Mouse (Mus musculus) fat pad, adult 2 months (tissue): ENCODE data around the gene Kazald1.

Source experiments
- DNase-seq: peaks from one replicate; pipeline ENCODE4 v3.0.0-alpha.2; 2011; ENCODE audit warnings: low read depth, low spot score; ENCODE audit errors: extremely low read depth

Kazald1 gene

DNA sequence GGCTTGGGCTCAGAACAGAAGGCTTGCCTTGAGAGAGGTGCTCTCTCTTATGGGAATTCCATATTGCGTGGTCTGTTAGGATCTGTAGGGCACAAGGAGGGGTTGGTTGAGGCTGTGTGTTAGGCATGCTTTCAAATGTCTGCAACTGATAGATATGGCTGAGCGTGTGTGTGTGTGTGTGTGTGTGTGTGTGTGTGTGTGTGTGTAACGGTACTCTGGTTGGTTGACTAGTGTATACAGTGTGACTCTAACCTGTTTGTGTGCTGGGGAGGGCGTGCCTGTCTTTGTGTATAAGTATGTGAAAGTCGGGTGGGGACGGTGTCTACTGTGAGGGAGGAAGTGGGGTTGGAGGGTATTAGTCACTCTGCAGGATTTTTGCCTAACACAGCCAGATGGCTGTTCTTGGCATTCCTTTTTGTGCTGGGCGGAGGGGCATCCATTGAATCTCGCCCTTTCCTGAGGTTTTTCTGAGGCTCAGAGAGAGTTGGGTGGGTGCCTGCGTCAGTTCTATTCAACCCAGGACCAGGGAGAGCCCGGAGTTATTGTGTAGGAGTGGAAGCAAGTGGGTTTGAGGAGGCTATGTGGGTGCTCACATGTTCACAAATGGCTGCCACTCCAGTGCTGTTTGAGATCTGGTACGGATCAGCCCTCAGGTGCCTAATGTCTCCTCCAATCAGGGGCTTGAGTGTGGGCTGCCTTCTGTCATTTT lies 27.0 kb upstream of the Kazald1 start:
- no peak for DNase-seq

DNA sequence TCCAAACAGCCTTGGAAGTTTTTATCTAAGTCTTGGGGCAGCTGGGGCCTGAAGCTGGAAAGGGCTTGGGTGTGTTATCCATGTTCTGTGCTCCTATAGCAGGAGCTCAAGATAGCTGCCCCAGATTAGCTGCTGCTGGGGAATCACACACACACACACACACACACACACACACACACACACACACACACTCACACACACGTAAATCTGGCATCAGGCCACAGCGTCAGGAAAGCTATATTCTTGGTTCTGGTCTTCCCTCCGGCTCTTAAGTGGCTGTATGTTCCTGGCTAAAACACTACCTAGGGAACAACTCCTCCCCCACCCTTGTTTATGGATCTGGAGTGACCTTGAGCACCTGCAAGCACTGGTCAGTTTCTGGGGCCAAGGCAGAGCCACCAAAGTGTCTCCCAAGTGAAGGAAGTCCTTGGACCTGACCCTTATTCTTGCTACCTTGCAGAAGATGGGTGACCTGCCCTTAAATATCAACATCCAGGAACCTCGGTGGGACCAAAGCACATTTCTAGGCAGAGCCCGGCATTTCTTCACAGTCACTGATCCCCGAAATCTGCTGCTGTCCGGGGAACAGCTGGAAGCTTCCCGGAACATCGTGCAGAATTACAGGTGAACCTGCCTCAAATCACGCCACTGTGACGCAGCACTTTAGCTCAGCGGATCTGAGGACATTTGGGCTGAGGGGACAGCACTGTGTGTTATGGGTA lies 26.2 kb upstream of the Kazald1 start:
- no peak for DNase-seq

DNA sequence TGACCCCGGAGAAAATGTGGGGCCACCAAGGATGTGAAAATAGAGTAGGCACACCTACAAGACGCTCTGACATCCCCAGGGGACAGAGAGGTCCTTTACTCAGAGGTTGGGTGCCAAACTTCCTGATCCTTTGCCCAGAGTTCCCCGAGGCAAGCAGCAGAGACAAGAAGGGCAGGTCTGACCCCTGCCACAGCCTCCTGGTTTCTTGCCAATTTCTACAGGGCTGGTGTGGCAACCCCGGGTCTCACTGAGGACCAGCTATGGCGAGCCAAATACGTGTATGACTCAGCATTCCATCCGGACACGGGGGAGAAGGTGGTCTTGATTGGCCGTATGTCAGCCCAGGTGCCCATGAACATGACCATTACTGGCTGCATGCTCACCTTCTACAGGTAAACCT lies 25.5 kb upstream of the Kazald1 start:
- DNase-seq: no peak

DNA sequence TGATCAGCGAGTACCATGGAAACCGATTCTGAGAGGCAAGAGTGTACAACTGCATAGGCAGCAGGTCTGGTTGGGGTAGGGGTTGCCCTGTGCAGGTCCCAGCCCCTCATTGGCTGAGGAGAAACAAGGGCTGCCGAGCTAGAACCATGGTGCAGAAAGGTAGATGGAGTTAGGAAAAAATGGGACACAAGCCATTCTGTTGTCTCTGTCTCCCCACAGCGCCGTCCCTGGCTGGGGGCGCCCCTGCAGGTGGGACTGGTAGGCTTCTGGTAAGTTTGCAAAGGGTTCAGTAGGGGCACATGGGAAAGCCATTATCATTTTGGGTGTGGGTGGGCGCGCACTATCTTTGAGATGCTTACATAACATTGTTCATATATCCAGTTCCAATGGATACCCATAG lies 21.6 kb upstream of the Kazald1 start:
- no peak for DNase-seq

DNA sequence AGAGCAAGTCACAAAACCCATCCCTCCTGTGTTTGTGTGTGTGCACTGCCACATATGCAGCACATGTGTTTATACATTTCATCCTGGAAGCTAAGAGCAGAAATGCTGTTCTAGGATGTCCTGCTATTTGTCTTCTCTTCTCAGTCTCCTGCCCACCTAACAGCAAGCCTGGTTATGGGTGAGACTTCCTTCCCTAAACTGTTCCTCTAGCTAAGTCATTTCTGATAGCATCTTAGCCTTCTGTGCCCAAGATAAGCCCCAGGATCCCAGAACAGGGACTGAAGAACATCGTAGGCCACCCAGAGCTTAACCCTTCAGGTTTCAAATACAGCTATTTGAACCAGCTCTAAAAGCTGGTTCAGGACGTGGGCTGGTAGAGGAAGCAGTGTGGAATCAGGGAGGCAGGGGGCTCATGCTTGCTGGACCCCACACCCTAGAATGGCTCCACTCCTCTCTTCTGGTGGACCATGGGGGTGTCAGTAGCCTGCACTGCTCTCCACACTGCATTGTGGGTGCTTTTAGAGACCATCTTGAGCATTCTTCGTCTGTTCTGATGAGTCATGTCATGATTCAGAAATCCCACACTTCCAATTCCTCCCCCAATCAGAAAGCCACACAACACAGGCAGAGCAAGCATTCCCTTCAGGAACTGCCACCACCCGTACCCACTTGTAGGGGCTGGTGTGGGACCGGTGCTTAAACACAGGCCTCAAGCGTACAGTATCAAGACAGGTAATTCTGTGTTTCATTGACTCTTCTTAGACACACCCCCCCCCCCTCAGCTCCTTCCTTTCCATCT lies 19.9 kb upstream of the Kazald1 start:
- no peak for DNase-seq

DNA sequence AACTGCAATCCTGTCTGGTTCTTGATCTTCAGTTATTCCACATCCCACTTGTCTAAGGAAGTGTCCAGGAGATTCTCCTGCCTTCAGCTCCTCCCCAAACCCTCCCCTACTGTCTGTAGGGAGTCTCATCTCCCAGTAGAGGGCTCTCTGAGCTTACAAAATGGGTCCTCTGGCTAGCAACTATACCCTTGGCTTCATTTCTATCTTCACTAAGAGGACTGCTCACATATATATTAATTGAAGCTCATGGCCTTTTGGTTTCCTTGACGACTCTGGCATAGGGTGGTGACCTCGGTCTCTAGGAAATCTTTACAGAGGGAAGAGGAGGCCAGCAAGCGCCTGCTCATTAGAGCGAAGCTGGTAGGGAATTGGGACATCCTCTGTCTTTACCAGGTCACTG lies 18.7 kb upstream of the Kazald1 start:
- DNase-seq: no peak

DNA sequence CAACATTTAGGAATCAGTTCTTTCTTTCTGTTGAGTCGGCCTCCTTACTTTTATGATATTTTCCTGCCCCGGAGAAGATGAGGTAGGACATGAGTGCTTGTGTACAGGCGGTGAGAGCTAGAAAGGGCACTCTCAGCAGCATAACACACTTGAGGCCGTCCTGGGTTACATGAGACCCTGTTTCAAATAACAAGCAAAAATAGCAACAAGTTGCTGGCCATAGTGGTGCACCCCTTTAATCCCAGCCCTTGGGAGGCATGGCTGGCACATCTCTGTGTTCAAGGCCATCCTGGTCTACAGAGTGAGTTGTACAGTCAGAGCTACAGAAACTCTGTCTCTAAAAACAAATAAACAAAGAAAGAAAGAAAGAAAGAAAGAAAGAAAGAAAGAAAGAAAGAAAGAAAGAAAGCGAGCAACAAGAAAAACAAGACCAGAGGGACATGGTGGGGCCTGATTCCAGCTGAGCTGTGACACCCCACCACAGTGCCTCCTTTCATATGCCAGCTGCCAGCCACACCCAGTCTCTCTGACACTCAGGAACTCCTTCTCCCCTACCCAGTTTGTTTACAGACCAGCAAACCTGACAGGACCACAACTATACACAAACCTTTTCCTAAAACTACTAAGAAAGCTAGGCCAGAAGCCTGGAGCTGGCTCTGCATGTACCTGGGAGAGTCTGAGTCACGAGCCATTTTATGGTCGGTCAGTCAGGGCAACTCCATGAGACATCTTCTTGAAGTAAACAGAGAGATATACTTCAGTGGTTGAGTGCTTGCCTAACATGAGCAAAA lies 17.9 kb upstream of the Kazald1 start:
- DNase-seq: no peak

DNA sequence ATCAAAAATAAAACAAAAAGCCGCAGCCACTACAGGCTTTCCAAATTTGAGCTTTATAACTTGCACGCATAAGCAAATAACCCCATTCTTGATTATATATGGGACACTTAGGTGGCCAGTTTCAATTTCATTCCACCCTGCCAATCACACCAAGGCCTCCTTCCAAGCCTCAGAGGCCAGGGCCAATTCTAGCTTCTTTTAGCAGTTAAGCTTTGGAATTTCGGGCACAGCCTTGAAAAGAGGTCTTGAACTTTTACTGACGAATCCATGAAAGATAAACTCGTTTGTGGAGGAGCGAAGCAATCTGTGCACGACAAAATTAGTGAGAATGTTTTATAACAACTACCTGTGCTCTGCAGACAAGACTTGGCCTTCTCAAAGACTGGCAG lies 17.3 kb upstream of the Kazald1 start:
- no peak for DNase-seq

DNA sequence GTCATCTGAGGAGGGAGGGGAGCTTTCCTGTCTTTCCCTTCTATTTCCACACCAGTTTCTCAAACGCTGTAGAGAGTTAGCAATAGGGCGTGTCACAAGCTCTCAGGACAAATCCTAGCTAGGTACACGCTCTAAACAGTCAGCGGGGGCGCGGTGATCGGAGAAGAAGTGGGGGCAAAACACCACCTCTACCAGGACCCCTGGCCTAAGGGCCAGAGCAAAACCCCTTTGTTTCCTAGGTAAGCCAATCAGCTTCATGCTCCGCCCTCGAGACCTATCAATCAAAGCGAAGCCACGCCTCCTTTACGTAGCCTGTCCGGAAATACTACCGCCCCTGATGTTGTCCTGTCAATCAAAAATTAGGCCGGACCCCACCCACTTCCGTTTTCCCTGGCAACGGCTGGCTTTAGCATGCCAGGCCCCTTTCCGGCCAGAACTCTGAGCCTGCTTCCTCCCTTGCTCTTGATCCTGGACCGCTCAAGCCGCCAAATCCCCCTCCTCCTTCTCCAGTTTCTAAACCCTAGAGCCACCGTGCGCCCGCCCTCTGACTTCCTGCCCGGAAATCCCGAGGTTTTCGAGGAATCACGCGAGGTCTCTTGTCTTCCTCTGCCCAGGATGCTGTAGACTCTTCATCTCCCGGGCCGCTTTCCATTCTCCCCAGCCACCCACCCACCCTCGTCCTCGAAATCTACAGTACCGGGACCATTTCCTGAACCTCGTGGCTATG lies 16.8 kb upstream of the Kazald1 start:
- DNase-seq: no peak

DNA sequence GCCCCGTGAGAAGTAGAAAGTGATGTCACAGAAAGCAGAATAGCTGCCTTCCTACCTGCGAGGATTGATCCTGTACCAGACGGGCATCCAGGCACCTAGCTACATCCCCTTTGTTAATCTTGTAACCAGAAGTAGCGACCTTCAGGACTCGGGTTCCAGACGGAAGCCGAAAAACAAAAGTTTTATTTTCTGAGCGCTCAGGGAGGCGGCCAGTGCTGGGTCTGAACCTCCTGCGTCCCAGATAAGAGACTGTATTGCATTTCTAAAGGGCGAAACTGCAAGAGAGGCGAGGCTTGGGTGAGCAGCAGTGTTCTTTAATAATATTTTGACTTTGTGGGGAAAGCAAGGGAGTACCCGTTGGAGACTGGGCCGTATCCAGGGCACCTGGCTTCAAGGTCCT lies 16.2 kb upstream of the Kazald1 start:
- no peak for DNase-seq

DNA sequence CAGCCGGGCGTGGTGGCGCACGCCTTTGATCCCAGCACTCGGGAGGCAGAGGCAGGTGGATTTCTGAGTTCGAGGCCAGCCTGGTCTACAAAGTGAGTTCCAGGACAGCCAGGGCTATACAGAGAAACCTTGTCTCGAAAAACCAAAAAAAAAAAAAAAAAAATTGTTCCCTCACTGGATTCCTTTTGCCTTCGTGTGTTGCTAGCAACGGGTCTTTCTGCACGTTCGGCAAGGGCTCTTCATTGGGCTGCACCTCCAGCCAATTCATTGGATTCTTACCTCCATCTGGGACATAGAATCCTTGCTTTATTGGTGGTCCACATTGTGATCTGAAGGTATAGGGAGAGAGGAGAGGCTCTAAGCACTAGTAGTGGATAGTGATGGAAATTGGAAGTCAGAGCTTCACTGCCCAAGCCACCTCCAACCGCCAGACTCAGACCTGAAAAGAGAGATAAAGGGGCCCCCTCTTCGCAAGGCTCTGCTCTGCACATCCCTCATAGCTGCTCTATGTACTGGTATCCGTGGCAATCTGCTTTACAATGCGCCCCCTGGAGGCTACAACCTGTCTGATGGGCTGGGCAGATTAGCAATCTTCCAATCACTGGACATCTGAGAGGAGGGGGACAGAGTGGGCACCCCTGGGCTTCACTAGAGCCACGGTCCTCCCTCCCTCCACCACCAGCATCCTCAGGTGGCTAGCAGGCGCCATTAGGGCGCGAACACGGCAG lies 11.3 kb upstream of the Kazald1 start:
- no peak for DNase-seq

DNA sequence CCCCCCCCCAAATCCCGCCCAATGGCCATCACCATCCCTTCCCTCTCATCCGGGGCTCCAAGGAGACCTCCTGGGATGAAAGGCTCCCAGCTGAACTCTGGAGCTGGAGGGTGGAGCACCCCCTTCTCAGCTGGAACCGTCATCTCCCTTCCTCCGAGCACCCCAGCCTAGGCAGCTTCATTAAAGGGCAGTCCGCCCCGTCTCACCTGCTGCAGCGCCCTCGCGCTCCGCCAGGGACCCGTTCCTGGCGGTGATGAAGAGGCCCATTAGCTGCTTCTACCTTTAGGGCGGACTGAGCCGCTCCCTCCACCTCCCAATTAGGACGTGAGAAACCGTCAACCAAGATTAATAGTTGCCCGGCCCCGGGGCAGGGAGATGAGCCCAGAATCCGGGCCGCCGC lies 9.8 kb upstream of the Kazald1 start:
- no peak for DNase-seq

DNA sequence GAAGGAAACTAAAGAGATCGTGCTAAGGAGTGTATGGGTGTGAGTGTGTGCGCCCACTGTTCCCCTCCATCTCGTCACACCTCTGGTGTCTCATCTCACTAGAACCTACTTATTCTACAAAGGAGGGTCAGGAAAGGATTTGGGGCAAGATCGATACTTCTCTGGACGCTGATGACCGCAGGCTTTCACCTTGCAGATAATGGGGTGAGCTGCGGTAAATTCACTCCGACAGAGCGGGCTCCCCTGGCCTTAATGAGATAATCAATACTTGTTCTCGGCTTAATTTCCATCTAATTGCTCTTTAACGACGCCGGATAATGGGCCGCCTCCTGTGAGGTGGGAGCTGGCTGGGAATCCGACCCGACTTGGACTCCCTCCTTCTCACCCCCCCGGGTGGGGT lies 7.9 kb upstream of the Kazald1 start:
- DNase-seq: no peak

DNA sequence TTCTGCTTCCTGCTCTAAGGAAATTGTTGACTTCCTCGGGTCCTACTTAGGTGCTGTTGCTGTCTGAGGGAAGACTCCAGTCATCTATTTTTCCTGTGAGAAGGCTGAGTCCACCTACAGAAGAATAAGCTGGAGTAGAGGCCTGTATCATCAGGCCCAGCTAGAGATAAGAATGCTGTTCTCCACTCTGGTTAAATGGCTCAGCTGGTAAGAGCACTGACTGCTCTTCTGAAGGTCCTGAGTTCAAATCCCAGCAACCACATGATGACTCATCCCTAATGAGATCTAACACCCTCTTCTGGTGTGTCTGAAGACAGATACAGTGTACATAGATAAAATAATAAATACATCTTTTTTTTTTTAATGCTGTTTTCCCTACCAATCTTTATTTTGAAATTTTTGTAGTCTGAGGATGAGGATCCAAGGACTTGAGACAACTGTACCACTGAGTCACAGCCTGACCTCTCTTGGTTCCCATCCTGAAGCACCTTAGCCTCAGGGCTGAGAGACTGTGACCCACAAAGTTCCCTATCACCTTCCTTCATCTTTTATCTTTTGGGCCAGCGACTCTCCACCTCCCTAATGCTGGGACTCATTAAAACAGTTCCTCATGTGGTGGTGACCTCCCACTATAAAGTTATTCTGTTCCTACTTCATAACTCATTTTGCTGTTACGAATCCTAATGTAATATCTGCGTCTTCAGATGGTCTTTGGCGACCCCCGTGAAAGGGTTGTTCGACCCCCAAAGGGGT lies 7.1 kb upstream of the Kazald1 start:
- DNase-seq: no peak

DNA sequence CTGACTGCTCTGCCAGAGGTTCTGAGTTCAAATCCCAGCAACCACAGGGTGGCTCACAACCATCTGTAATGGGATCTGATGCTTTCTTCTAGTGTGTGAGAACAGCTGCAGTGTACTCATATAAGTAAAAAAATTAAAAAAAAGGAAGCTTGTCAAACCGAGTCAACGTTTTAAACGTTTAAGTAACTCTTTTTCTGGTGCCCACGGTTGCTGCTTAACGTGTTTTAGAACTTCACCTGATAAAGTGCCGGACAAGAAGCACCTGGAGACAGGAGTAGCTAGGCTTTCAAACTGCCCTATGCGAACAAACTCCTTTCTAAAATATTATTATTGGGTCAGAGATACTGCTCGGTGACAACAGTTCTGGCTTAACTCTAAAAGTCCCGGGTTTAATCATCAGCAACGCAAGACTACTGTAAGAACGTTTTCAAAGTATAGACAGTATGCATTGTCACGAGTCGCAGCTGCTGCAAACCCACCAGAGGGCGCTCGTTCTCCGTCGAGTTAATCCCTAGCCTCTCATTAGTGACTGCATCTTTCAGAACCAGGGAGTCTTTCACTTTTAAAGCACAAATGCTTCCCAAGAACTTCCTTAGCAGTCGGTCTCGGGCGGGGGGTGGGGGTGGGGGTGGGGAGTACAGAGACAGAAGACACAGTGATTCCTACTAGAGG lies 1.0 kb upstream of the Kazald1 start:
- no peak for DNase-seq

DNA sequence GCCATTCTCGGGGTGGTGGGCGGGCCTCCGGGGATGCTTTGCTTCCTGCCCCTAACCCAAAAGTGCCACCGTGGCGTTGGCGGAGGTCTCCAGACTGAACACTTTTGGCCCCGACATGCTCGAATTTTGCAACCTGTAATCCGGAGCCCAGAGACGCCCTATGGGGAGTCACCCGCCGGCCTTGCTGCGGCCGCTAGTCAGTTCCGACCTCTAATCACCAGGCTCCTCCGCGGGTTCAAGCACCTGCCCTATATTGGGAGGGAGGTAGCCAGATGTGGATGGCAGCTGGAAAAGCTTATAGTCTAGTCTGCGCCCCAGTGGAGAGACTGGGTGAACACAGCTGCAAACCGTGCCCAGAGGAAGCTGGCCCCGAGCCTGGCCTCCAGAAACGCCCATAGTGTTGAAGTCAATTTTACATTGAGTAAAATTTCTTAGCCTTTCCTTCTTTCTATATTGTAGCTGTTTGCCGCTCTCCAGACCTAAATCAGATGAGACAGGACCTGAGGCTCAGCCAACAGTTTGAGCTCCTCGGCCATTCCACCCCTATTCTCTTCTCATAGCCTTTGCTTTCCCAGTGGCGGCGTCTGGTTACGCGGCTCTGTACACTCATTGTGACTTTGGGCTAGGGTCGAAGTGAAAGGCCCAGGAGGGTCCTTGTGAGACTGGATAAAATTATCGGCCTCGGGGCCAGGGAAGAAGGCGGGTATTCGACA lies 438 bp downstream of the Kazald1 start:
- no peak for DNase-seq

DNA sequence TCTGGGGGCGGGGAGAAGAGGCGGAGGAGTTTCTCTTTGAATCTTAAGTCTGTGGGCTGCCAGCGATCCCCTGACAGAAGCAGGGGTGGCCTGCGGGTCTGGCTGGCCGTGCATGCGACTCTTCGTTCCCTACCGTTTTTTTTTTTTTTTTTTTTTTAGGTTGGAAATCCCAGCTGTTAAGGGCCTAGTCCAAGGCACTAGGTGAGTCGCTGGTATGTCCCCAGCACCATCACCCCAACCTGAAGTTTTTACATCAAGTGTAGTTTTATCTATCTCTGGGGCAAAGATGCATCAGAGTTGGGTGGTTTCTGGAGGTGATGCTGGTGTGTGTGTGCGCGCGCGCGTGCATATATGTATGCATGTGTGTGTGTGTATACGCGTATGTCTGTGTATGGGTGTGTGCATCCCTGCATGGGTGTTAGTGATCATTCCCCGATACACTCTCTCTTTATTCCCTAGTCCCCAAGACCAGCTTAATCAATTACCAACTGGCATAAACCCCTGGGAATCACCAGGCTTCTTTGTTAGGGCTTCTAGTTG lies 1.1 kb downstream of the Kazald1 start:
- no peak for DNase-seq
